Mouse (Mus musculus) hematopoietic stem cell, adult 5-6 weeks (primary cell): ENCODE measurements around the gene Ago3. TPM values are rescaled to one million over a fixed set of nuclear protein-coding genes. Genes with fewer than 3 reads are reported as not detected.
A peak's percentile ranks its signal among the peaks of the same experiment; 100 is the strongest.

ENCODE experiments used
- ATAC-seq, 2 experiments: fragments of 125-278 bp in 1 of 2; replicated peaks in 1 of 2; 2 replicates each; pipeline ENCODE4 v1.8.0; 2016 to 2017; ENCODE audit warnings: inconsistent platforms in 2 of 2, mild to moderate bottlenecking in 2 of 2, moderate number of reproducible peaks in 2 of 2, low read depth in 1 of 2, moderate TSS enrichment in 1 of 2; ENCODE audit not compliant: low FRiP score in 2 of 2, poor library complexity in 2 of 2, severe bottlenecking in 2 of 2, insufficient read depth in 1 of 2, low TSS enrichment in 1 of 2
- total RNA-seq: library from RNA; stranded (forward); fragments of 172-1452, 232-1000 nt; gene quantifications from 2 replicates; pipeline ENCODE4 v1.2.3, GENCODE M21; 2017

Gene Ago3
- total RNA-seq, 1 experiment from 2014 or later: 13.1 TPM

GRCm38 (mm10) chr4:126434094-126434493, 4.7 kb upstream of the Ago3 start:
- ATAC-seq: no peak

- no peak for ATAC-seq
Observed at GRCm38 (mm10) chr4:126433175-126433574, 3.8 kb upstream of the Ago3 start.

DNA sequence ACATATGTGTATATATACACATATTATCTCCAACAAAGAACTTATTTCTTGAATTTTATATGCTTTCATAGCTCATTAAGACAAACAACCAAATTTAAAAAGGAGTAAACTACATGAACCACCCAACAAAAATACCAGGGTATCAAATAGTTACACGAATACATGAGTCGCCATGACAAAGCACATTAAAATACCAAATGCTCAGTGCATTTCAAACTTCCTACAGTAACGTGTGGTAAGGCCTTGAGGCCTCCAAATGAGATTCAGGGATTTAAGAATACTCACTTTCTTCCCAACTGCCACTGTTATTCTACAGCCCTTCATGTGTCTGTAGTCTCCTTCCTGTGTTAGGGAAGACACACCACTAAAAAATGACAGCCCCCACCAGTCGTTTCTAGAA, 2.4 kb upstream of the Ago3 start:
- ATAC-seq: no peak

DNA sequence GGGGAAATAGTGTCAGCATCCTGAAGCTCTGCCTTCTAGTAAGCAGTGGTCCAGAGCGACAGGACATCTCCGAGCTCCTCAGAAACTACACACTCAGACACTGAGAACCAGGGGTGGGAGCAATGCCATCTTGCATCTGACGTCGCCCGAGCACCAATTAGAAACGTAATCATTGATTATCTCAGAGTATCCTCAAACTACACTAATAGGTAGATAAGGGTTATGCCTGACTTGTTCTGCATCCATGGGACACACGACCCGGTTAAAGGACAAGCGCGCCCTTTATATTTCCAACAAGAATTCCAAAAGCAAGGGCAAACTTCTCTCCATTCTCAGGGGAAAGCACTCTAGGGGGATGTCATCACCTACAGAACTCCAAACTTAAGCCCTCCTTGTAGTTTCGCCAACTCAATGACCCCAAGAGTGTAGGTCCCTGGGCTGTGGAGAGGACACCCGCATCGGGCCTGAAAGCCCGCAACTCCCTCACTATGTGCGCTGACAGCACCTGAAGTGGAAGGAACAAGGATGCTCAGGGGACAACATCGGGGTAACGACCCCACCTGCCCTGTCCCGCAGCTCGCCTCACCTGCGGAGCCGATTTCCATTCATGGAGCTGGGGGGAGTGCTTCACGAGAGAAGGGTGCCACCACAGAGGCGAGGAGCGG, 542 bp downstream of the Ago3 start:
- ATAC-seq: peak in 1 of 2 experiments; percentile 33; a peak in 1 of 4 replicates

DNA sequence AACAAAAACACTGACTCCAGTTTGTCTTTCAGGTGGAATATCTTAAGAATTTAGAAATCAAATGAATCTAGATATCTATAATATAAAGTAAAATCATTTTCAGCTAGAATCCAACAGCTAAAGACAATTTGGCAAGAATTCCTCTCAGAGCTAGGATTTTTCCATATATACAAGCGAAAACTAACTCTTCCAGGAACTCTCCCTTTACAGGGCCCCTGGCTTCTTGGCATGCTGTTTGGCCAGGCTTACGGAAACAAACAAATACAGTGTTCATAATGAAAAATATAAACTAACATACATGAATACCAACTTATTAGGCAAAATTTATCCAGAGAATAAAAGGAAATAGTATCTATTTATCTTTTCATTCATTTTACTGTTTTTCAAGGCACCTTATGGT, 5.5 kb downstream of the Ago3 start:
- ATAC-seq: no peak

GRCm38 (mm10) chr4:126415707-126416106, 13.6 kb downstream of the Ago3 start:
- ATAC-seq: no peak

DNA sequence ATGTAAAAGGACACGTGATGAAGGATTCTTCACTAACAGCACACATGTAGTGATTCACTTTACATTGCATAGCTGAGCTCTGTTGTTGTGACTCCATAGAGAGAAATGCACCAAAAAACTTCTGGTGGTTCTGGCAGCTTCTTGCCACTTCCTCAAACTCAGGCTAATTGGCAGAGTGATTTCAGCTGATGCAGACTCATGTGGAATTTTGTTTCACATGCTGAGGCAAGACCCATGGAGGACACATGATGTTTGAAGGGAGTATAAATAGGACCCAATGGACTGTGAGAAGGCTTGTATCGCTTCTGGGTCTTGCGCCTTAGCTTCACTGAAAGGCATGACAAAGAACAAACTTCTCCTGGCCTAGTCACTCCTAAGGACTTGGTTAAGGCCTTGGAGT, 16.8 kb downstream of the Ago3 start:
- ATAC-seq: no peak

DNA sequence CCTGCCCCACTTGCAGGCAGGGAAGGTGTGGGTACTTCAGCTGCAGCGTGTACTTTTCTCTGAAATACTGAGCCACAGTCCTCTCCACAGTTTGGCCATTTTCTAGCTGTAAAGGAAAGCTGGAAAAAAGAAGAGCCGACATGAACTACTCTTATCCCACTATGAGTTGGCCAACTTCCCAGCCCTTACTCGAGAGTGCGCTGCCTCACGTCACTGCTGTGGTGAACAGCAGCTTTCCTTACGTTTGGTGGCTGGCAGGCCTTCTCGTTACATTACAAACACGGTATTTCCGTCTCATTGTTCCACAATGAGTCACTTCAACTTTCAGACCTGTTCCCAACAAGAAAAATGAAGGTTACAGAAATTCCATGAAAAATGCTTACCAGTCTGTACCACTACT, 57.9 kb downstream of the Ago3 start:
- no peak for ATAC-seq

- ATAC-seq: no peak
Observed at GRCm38 (mm10) chr4:126360069-126360468, 69.3 kb downstream of the Ago3 start.

GRCm38 (mm10) chr4:126343451-126343850, 85.9 kb downstream of the Ago3 start:
- ATAC-seq: no peak

- ATAC-seq: no peak
Observed at GRCm38 (mm10) chr4:126339461-126339860, 89.9 kb downstream of the Ago3 start.

- no peak for ATAC-seq
Observed at GRCm38 (mm10) chr4:126332358-126332757, 97.0 kb downstream of the Ago3 start.

DNA sequence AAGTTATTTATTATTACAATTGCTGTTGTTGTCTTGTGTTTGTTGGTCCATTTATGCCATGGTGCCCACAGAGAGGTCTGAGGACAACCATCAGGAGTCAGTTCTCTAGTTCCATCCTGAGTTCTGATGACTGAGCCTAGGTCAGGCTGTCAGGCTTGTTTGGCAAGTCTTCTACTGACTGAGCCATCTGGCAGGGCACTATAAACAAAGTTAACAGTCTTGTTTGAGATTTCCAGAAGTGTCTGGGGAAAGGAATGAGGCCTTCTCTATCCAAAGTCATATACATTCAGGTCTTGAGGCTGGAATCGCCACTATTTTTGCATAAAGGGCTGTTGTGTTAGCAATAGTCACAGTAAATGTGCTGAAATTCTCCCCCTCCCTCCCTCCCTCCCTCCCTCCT, 97.6 kb downstream of the Ago3 start:
- ATAC-seq: no peak

DNA sequence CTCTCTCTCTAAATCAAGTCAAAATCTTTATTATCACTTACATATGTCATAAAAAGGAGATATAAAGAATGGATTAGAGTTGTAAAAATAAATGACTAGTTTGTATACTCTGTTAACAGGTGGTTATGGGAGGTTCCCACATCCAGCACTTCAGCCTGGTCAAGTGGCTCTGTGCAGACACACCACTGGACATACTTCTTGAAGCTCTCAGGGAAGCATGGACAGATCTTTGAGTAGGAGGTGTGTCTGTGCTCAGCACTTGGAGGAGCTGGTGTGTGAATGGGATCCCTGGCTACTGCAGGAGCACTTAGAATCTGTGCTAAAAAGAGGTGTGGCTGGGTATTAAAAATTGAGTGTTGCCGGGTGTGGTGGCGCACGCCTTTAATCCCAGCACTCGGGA, 99.1 kb downstream of the Ago3 start:
- no peak for ATAC-seq

DNA sequence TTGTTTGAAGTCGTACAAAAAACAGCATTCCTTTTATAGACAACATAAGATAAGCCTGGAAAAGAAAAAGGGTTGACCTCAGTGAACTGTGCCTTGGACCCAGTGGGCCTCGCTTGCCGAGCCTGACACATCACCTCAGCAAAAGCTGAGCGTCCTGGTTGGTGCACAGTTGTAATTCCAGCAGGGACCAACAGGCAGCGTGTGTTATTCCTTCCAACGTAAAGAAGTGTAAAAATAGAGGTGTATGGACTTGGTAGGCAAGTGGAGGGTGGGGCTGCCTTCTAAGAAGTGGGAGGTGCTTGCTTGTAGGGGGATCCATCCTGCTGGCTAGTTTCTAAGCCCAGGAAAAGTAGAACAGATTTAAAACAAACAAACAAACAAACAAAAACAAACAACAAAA, 103.3 kb downstream of the Ago3 start:
- ATAC-seq: no peak

- ATAC-seq: no peak
Observed at GRCm38 (mm10) chr4:126325281-126325861, 104.0 kb downstream of the Ago3 start, which contains the start of gene Tekt2. Tekt2 (minus strand) TSS chr4:126325688.

DNA sequence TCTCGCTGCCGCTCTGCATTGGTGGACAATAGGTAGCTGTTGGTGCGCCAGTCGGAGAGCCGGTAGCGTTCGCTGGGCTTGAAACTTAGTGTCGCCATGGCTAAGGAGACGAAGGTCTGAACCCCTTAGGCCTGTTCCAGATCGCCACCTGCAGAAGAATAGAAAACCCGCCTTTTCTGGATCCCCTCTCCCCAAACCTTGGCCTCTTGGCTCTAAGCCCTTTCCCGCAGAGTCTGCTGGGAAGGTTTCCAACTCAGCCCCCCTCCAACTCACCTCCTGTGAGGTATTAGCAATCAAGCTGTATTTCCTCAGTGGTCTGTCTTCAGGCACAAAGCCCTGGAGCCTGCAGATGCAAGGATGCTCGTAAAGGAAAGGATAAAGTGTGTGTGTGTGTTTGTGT, 104.5 kb downstream of the Ago3 start:
- no peak for ATAC-seq

- no peak for ATAC-seq
Observed at GRCm38 (mm10) chr4:126322646-126323045, 106.7 kb downstream of the Ago3 start.

GRCm38 (mm10) chr4:126321854-126322511, 107.4 kb downstream of the Ago3 start:
- ATAC-seq: peak in 1 of 2 experiments; percentile 9; a peak in 1 of 4 replicates
